Mouse (Mus musculus) mouse embryonic stem cell (cell line): ENCODE results near the gene Med1.

ENCODE experiments used
- in situ Hi-C, 2 experiments: fragments of 300-500 bp; cut with MboI; formaldehyde crosslinking; loops; 1 replicate in 1 of 2; 3 replicates in 1 of 2; pipeline ENCODE4 v1.14.3; 2019 to 2020; ENCODE audit warnings: low sequenced_read_pairs in 2 of 2, low pct_unique_long_range_greater_than_20kb in 1 of 2, mixed read lengths in 1 of 2; ENCODE audit not compliant: unreplicated experiment in 1 of 2

Gene Med1

GRCm38 (mm10) chr11:98155094-98155493, 38.0 kb downstream of the Med1 start:
- in situ Hi-C loops: no loop called here

GRCm38 (mm10) chr11:98150625-98151156, 42.4 kb downstream of the Med1 start:
- in situ Hi-C loops: no loop called here

- in situ Hi-C loops: no loop called here
Measured at GRCm38 (mm10) chr11:98149786-98150624, 43.1 kb downstream of the Med1 start, which contains the start of gene Fbxl20. TSS of gene Fbxl20 (minus strand) at chr11:98150403.

GRCm38 (mm10) chr11:98149304-98149750, 43.8 kb downstream of the Med1 start:
- in situ Hi-C loops: no loop called here

- in situ Hi-C loops: no loop called here
Measured at GRCm38 (mm10) chr11:98148551-98149301, 44.4 kb downstream of the Med1 start.

GRCm38 (mm10) chr11:98145856-98146255, 47.2 kb downstream of the Med1 start:
- in situ Hi-C loops: no loop called here

GRCm38 (mm10) chr11:98142545-98142944, 50.5 kb downstream of the Med1 start:
- in situ Hi-C loops: no loop called here

- in situ Hi-C loops: no loop called here
Measured at GRCm38 (mm10) chr11:98138894-98139293, 54.2 kb downstream of the Med1 start.

GRCm38 (mm10) chr11:98137836-98138235, 55.3 kb downstream of the Med1 start:
- in situ Hi-C loops: no loop called here

GRCm38 (mm10) chr11:98134951-98135350, 58.1 kb downstream of the Med1 start:
- in situ Hi-C loops: no loop called here

GRCm38 (mm10) chr11:98123424-98123823, 69.7 kb downstream of the Med1 start:
- in situ Hi-C loops: no loop called here

- in situ Hi-C loops: no loop called here
Measured at GRCm38 (mm10) chr11:98114363-98114762, 78.7 kb downstream of the Med1 start.

GRCm38 (mm10) chr11:98113504-98113903, 79.6 kb downstream of the Med1 start:
- in situ Hi-C loops: no loop called here

GRCm38 (mm10) chr11:98109706-98110105, 83.4 kb downstream of the Med1 start:
- in situ Hi-C loops: no loop called here
